Mouse (Mus musculus): ENCODE measurements around the gene 3425401B19Rik. TPM values are rescaled to one million over a fixed set of nuclear protein-coding genes. Genes with fewer than 3 reads are reported as not detected.

The 3425401B19Rik gene
- polyA plus RNA-seq, 1 experiment = 0.07 TPM

DNA sequence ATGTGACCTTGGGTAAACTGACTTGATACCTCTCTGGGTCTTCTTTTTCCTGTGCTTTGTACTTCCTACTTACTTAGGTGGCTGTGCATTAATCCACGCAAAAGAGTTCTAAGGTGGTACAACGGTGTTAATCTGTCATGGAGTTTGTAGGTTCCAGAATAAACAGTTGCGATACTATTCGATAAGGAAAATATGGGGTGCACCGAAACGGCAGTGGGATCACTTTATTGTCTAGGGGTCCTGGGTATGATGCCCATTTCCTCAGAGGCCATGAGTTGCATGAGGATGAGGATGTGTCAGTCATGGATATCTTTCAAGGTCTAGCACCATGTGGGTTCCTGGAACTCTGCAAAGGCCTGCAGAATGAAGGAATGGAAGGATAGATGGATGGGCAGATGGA lies 24.8 kb upstream of the 3425401B19Rik start:
- H3K4me1 ChIP-seq (ENCODE audit: control insufficient read depth, insufficient read depth, low read length) = no peaks in the 10 kb centered on the region

GRCm38 (mm10) chr14:32708756-32709155 lies 23.7 kb upstream of the 3425401B19Rik start:
- no peak overlapping the region for H3K4me3 ChIP-seq (ENCODE audit: control insufficient read depth, low read depth, low read length)
- H3K27me3 ChIP-seq (ENCODE audit: control insufficient read depth, insufficient read depth, low read length) = no peaks in the 10 kb centered on the region
- no peak overlapping the region for H3K27ac ChIP-seq (ENCODE audit: control insufficient read depth, insufficient read depth, low read depth, low read length)
- no peaks in the 10 kb centered on the region for H3K4me1 ChIP-seq (ENCODE audit: control insufficient read depth, insufficient read depth, low read length)
- H3K36me3 ChIP-seq (ENCODE audit: control insufficient read depth, insufficient read depth, low read length) = no peaks in the 10 kb centered on the region
- no peak for TF ChIP-seq POLR2A (IDR thresholded peaks at IDR 0.05; ENCODE audit: control insufficient read depth, low read depth, low read length)
- TF ChIP-seq CTCF (IDR thresholded peaks at IDR 0.05; ENCODE audit: control insufficient read depth, insufficient read depth, insufficient replicate concordance, low read depth, low read length) = no peak

More for the DNA sequence above, 24.8 kb upstream of the 3425401B19Rik start:
- Histone ChIP-seq H3K27ac (ENCODE audit: control insufficient read depth, insufficient read depth, low read depth, low read length) (no peak overlapping the region), H3K36me3 (ENCODE audit: control insufficient read depth, insufficient read depth, low read length) (no peaks in the 10 kb centered on the region), H3K4me3 (ENCODE audit: control insufficient read depth, low read depth, low read length) (no peak overlapping the region), H3K27me3 (ENCODE audit: control insufficient read depth, insufficient read depth, low read length) (no peaks in the 10 kb centered on the region)
- TF ChIP-seq CTCF (IDR thresholded peaks at IDR 0.05; ENCODE audit: control insufficient read depth, insufficient read depth, insufficient replicate concordance, low read depth, low read length) (no peak), POLR2A (IDR thresholded peaks at IDR 0.05; ENCODE audit: control insufficient read depth, low read depth, low read length) (no peak)

DNA sequence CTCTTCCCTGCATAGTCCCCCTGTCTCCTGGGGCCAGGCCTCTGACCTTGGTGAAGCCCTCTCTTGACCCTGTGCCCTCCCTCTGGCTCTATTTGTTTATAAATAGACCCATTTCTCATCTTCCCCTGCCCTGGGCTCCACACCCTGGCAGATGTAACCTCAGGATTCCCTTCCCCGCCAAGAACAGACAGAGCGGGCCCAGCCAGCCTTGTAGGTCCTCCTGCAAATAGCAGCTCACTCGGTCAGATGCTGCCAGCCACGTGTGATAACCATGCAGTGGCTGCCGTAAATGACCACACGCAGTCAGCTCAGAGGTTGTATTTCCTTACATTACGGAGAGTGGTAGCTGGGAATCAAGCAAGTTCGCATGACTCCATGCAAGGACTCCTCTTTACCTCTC lies 22.8 kb upstream of the 3425401B19Rik start:
- TF ChIP-seq CTCF (IDR thresholded peaks at IDR 0.05; ENCODE audit: control insufficient read depth, insufficient read depth, insufficient replicate concordance, low read depth, low read length) (no peak), POLR2A (IDR thresholded peaks at IDR 0.05; ENCODE audit: control insufficient read depth, low read depth, low read length) (no peak)
- Histone ChIP-seq H3K27ac (ENCODE audit: control insufficient read depth, insufficient read depth, low read depth, low read length) (no peak overlapping the region), H3K27me3 (ENCODE audit: control insufficient read depth, insufficient read depth, low read length) (no peaks in the 10 kb centered on the region), H3K4me1 (ENCODE audit: control insufficient read depth, insufficient read depth, low read length) (no peaks in the 10 kb centered on the region), H3K4me3 (ENCODE audit: control insufficient read depth, low read depth, low read length) (no peak overlapping the region), H3K36me3 (ENCODE audit: control insufficient read depth, insufficient read depth, low read length) (no peaks in the 10 kb centered on the region)

- H3K4me3 ChIP-seq (ENCODE audit: control insufficient read depth, low read depth, low read length) = no peak overlapping the region
- TF ChIP-seq POLR2A (IDR thresholded peaks at IDR 0.05; ENCODE audit: control insufficient read depth, low read depth, low read length) (no peak), CTCF (IDR thresholded peaks at IDR 0.05; ENCODE audit: control insufficient read depth, insufficient read depth, insufficient replicate concordance, low read depth, low read length) (no peak)
These were observed 15.9 kb upstream of the 3425401B19Rik start for GRCm38 (mm10) chr14:32700972-32701371.

DNA sequence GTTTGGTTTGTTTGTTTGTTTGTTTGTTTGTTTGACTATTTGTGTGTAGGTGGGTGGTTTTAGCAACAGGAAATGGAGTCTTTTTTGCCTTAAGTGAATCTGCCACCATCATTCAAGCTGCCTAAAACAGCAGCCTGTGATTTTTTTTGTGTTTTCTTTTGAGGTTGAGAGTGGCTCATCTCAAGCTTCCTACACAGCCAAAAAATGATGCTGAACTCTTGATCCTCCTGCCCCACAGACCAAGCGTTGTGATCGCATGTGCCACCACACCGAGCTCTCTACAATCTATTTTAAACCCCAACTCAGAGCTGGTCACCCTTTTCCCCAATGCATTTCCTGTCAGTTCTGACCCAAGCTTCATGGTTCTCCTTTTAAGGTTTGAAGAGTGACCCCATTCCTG lies 13.5 kb upstream of the 3425401B19Rik start:
- no peak overlapping the region for H3K27ac ChIP-seq (ENCODE audit: control insufficient read depth, insufficient read depth, low read depth, low read length)
- H3K4me1 ChIP-seq (ENCODE audit: control insufficient read depth, insufficient read depth, low read length) = no peaks in the 10 kb centered on the region
- no peak for TF ChIP-seq POLR2A (IDR thresholded peaks at IDR 0.05; ENCODE audit: control insufficient read depth, low read depth, low read length)
- TF ChIP-seq CTCF (IDR thresholded peaks at IDR 0.05; ENCODE audit: control insufficient read depth, insufficient read depth, insufficient replicate concordance, low read depth, low read length) = no peak
- H3K36me3 ChIP-seq (ENCODE audit: control insufficient read depth, insufficient read depth, low read length) = no peaks in the 10 kb centered on the region
- H3K4me3 ChIP-seq (ENCODE audit: control insufficient read depth, low read depth, low read length) = no peak overlapping the region
- H3K27me3 ChIP-seq (ENCODE audit: control insufficient read depth, insufficient read depth, low read length) = no peaks in the 10 kb centered on the region

More at GRCm38 (mm10) chr14:32700972-32701371, 15.9 kb upstream of the 3425401B19Rik start:
- Histone ChIP-seq H3K36me3 (ENCODE audit: control insufficient read depth, insufficient read depth, low read length) (no peaks in the 10 kb centered on the region), H3K27ac (ENCODE audit: control insufficient read depth, insufficient read depth, low read depth, low read length) (no peak overlapping the region), H3K4me1 (ENCODE audit: control insufficient read depth, insufficient read depth, low read length) (no peaks in the 10 kb centered on the region), H3K27me3 (ENCODE audit: control insufficient read depth, insufficient read depth, low read length) (no peaks in the 10 kb centered on the region)

DNA sequence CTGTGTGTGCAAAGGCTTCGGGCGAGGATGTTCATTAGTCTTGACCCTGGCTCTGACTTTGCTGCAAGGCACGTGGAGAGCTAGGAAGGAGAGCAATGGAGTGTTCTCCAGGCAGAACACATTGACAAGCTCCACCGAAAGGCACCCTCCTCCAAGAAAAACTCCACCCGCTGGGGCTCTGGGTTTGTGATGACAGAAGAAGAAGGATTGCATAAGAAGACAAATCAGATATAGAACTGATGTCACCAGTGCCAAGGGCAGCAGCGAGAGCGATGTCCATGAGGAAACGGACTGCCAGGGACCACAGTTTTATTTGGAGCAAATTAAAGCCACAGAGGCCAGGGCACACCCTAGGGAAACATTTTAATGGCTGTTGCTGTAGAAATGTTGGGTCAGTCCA lies 12.7 kb upstream of the 3425401B19Rik start:
- Histone ChIP-seq H3K27ac (ENCODE audit: control insufficient read depth, insufficient read depth, low read depth, low read length) (no peak overlapping the region), H3K4me3 (ENCODE audit: control insufficient read depth, low read depth, low read length) (no peak overlapping the region), H3K36me3 (ENCODE audit: control insufficient read depth, insufficient read depth, low read length) (no peaks in the 10 kb centered on the region), H3K27me3 (ENCODE audit: control insufficient read depth, insufficient read depth, low read length) (no peaks in the 10 kb centered on the region), H3K4me1 (ENCODE audit: control insufficient read depth, insufficient read depth, low read length) (no peaks in the 10 kb centered on the region)
- TF ChIP-seq POLR2A (IDR thresholded peaks at IDR 0.05; ENCODE audit: control insufficient read depth, low read depth, low read length) (no peak), CTCF (IDR thresholded peaks at IDR 0.05; ENCODE audit: control insufficient read depth, insufficient read depth, insufficient replicate concordance, low read depth, low read length) (no peak)

- TF ChIP-seq POLR2A (IDR thresholded peaks at IDR 0.05; ENCODE audit: control insufficient read depth, low read depth, low read length) (no peak), CTCF (IDR thresholded peaks at IDR 0.05; ENCODE audit: control insufficient read depth, insufficient read depth, insufficient replicate concordance, low read depth, low read length) (no peak)
- Histone ChIP-seq H3K27ac (ENCODE audit: control insufficient read depth, insufficient read depth, low read depth, low read length) (no peak overlapping the region), H3K27me3 (ENCODE audit: control insufficient read depth, insufficient read depth, low read length) (no peaks in the 10 kb centered on the region), H3K36me3 (ENCODE audit: control insufficient read depth, insufficient read depth, low read length) (no peaks in the 10 kb centered on the region), H3K4me3 (ENCODE audit: control insufficient read depth, low read depth, low read length) (no peak overlapping the region), H3K4me1 (ENCODE audit: control insufficient read depth, insufficient read depth, low read length) (no peaks in the 10 kb centered on the region)
These were observed 11.3 kb upstream of the 3425401B19Rik start for GRCm38 (mm10) chr14:32696344-32696743.

GRCm38 (mm10) chr14:32695906-32696305 lies 10.8 kb upstream of the 3425401B19Rik start:
- TF ChIP-seq POLR2A (IDR thresholded peaks at IDR 0.05; ENCODE audit: control insufficient read depth, low read depth, low read length) = no peak
- TF ChIP-seq CTCF (IDR thresholded peaks at IDR 0.05; ENCODE audit: control insufficient read depth, insufficient read depth, insufficient replicate concordance, low read depth, low read length) = no peak
- Histone ChIP-seq H3K36me3 (ENCODE audit: control insufficient read depth, insufficient read depth, low read length) (no peaks in the 10 kb centered on the region), H3K27me3 (ENCODE audit: control insufficient read depth, insufficient read depth, low read length) (no peaks in the 10 kb centered on the region), H3K4me1 (ENCODE audit: control insufficient read depth, insufficient read depth, low read length) (no peaks in the 10 kb centered on the region), H3K4me3 (ENCODE audit: control insufficient read depth, low read depth, low read length) (no peak overlapping the region), H3K27ac (ENCODE audit: control insufficient read depth, insufficient read depth, low read depth, low read length) (no peak overlapping the region)

Measured in testis, adult 2 months (tissue).